Mouse (Mus musculus): Measurements from ENCODE around the gene Tent4b.
A peak's percentile ranks its signal among the peaks of the same experiment; 100 is the strongest.

- TF ChIP-seq CTCF (IDR thresholded peaks at IDR 0.05; ENCODE audit: low read depth) (peak; percentile 56), EP300 (IDR thresholded peaks at IDR 0.05; ENCODE audit: low read depth) (no peak)
These were observed 70.3 kb downstream of the Tent4b start for GRCm38 (mm10) chr8:88269107-88269875.

Data from liver, postnatal 0 days (tissue).